Mouse (Mus musculus) cerebellum, adult 9-11 months (tissue): ENCODE data around the gene Mrpl2.

Experiments
- DNase-seq: peaks from one replicate; pipeline ENCODE4 v3.0.0; 2022

Mrpl2 gene

DNA sequence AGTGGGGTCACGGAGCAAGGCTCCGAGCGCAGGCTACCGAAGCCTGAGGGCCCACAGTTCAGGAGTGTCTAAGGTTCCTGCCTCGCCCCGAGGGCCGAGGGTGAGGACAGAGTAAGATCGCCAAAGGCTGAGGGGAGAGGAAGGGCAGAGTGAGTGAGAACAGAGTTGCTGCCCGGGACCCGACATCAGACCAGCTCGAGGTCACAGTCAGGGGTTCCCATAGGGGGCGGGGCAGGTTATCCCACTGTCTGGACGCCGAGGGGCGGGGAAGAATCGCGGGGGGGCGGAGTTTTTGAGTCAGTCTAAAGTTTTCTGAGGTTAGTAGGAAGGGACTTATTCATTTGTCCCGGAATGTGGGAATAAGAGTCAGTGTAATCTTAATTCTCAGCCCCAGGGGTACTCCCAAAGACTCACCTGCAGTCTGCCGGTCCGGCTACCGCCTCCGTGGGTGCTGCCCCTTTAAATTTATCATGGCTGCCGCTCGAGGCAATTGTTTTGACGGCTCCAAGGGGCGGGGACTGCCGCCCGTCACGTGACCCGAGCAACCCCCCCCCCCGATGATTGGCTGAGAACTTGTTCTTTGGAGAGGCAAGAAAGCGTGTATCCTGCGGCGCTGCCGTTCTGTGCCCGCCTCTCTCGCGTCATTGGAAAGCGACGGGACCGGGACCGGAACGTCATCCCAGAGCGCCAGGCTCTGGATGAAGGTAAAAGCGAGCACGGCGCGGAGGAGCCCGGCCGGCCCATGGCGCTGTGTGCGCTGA lies at the start of gene Mrpl2, which contains the start of gene Klc4:
TSS of gene Mrpl2 (plus strand) at position 669 of the 761 bp plus-strand sequence.
TSS of gene Klc4 (minus strand) at position 462 of the 761 bp plus-strand sequence.
- DNase-seq = peak; percentile 98

DNA sequence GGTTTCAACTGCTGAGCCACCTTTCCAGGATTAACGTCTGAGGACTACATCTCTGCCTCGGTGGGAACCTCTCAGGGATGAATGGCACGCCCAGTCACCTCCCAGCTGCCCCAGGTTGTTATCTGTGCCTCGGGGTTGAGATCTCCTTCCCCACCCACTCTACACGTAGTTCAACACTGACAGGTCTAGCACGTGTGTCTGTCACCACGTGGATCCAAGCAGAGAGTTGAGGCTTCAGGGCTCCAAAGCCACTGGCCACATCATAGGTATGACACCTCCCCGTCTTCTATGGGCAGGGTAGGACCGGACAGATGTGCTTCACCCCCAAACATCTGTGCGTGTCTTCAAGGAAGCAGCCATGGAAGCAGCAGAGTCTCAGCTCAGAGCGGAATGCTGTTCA lies 48.1 kb upstream of the Mrpl2 start:
- no peak for DNase-seq

DNA sequence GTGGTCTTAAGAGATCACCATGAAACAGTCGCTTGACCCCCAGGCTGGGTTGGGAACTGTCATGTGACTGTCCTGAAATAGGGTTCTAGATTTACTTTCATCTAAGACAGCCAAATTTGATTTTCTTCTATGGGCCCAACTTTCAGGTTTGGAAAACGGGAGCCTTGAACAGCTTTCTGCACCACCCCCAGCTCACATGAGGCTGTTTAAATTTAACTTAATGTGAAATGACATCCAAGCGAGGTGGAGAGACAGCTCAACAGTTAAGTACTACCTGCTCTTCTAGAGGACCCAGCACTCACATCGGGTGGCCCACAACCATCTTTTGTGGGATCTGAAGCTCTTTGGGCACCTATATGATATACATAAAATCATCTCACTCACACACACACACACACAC lies 47.1 kb upstream of the Mrpl2 start:
- DNase-seq = no peak

DNA sequence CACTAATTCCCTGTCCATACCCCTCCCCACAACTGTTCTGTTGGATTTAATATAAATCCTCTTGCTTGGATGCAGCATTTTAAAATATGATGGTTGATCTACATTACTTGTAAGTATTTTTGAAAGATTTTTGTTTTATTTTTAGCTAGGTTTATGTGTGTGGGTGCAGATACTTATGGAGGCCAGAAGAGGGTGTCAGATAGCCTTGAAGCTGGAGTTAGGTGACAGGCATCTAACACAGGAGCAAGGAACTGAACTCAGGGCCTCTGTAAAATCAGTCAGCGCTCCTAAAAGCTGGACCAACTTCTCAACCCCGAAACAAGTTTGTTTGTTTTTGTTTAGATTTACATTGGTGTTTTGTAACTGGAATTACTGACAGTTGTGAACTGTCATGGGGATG lies 45.5 kb upstream of the Mrpl2 start:
- DNase-seq = no peak

DNA sequence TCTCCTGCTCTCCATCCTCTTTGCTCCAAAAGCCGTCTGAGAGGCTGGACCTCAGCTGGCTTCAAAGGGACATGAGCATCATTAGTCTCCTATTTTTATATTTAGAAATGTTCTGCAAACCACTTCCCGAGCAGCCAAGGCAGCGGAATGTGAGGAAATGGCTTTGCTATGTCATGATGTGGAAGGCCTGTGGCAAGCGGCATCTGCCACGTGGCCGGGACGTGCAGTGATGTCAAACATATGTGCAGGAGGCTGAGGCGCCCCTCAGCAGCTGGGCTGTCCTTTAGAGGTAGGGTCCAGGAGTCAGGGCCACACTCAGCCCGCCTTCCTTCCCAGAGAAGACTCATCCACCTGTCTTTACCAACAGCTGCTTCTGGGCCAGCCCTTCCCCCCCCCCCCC lies 43.8 kb upstream of the Mrpl2 start:
- no peak for DNase-seq

DNA sequence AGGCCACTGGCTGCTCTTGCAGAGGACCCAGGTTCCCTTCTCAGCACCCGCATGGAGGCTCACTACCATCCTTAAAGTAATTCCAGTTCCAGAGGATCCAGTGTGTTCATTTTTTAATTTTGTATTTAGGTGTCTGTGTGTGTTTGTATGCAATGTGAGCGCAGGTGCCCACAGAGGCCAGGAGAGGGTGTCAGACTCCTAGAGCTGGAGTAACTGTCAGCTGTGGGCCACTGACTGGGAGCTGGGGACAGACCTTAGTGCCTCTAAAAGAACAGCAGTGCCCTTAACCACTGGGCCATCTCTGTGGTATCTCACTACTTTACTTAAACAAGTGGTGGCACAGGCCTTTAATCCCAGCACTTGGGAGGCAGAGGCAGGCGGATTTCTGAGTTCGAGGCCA lies 42.8 kb upstream of the Mrpl2 start:
- no peak for DNase-seq

GRCm38 (mm10) chr17:46605126-46605525 lies 40.9 kb upstream of the Mrpl2 start:
- DNase-seq = no peak

DNA sequence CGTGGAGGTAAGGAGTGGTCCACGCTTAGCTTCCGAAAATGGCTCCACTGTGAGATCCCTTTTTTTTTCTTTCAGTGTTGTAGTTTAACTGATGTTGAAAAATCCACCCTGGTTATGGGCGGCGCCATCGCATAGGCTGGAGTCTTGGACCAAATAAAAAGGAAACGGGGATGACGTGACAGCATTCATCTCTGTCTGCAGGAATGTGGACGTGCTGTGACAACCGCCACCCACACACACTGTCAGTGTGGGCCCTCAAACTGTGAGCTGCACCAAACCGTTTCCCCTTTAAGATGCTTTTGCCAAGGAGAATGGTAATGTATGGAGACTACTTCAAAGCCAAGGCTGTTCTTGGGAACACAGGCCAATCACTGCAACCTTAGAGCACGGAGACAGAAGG lies 40.0 kb upstream of the Mrpl2 start:
- DNase-seq = no peak

DNA sequence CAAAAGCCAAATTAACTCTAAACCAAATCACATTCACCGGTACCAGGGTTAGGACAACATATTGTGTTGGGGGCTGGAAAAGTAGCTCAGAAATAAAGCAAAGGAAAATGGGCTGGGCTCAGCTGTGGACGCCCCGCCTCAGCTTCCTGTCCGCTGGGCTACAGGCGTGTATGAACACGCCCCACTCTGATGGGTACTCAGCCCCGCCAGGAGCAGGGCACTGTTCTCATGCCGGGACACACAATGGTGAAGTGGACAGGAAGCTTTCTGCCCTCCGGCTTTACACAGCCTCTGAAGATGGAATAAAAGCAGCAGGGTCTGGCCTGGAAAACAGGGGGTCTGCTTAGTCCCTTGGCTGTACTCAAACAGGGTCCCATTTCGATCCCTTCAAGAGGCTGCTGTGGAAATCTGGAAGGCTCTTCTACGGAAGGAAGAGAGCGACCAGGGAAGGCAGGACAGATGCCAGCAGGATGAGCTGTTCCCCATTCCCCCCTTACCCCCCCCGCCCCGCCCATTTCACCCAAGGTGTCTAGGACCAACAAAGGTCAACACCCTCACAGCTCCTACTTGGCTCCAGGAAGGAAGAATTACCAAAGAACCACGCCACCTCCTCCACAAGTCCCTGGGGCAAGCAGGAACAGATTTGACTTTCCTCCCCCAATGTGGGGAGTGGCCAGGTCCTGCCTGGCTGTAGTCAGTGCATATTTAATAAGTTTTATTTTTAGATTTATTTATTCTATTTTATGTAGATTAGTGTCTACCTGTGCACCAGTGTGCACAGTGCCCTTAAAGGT lies 36.1 kb upstream of the Mrpl2 start:
- no peak for DNase-seq

DNA sequence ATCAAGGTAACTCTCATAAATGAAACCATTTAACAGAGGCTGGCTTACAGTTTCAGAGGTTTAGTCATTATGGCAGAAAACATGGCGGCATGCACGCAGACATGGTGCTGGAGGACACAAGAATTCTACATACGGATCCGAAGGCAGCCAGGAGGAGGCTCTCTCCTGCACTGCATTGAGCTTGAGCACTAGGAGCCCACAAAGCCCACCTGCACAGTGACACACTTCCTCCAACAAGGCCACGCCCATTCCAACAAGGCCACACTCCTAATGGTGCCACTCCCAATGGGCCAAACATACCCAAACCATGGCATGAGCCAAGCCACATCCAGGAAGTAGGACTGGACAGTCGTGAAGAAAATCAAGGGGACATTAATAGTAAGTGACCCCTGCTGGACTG lies 34.7 kb upstream of the Mrpl2 start:
- no peak for DNase-seq

GRCm38 (mm10) chr17:46612189-46612588 lies 33.8 kb upstream of the Mrpl2 start:
- DNase-seq = no peak

- no peak for DNase-seq
Measured at GRCm38 (mm10) chr17:46612820-46613219, 33.2 kb upstream of the Mrpl2 start.

- DNase-seq = no peak
Measured at GRCm38 (mm10) chr17:46613229-46613628, 32.8 kb upstream of the Mrpl2 start.

DNA sequence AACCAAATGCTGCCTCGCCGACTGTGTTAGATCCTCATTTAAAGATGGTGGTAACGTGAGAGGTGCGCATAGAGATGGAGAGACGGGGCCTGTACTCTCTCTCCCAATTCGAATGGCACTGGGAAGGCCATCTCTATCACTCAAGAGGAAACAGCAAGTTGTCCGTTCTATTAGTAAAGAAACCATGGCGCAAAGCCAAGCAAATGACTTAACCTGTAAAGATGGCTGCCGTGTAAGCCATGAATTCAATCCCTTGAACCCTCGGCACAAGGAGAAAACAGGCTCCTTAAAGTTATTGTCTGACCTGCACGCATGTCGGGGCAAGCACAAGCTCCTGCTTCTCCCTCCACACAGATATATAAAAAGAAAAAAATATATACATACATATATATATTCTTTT lies 28.2 kb upstream of the Mrpl2 start:
- DNase-seq = no peak

- no peak for DNase-seq
Measured at GRCm38 (mm10) chr17:46618394-46618768, 27.6 kb upstream of the Mrpl2 start.

- DNase-seq = no peak
Measured at GRCm38 (mm10) chr17:46618769-46619682, 27.0 kb upstream of the Mrpl2 start.

GRCm38 (mm10) chr17:46619683-46620357 lies 26.2 kb upstream of the Mrpl2 start:
- no peak for DNase-seq

DNA sequence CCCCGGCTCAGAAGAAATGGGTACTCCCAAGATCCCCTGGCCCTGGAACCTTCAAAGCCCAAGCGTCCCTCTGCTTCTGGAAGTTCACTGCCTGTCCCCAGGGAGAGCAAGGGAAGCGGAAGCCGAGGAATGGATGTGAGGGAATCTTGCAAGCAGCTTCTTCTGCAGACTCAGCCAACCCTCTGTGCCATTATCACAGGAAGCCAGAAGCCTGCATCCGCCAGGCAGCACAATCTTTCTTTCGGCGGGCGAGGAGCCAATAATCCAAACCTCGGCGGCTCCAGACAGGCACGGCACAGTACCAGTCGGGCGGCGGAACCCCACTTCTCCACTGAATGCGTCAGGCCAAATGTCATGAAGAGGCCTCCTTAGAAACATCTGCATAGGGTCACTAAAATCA lies 24.7 kb upstream of the Mrpl2 start:
- peak; percentile 60 for DNase-seq

DNA sequence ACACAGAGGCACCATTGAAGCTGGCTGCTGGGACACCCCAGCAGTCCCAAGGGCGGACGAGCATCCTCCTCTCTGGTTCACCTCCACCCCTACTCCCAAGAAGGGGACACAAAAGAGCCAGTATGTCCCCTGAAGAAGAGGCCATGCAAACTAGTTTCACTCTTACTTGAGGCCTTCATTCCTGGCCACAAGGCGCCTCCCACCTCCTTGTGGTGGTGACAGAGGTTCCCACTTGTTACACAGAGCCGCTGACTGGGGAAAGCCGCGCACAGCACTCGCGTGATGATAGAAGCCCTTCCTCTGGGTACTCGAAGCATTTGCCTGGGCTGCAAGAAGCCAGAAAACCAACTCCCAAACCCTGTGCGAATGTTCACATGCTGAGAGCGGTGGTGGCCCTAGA lies 23.8 kb upstream of the Mrpl2 start:
- DNase-seq = no peak

DNA sequence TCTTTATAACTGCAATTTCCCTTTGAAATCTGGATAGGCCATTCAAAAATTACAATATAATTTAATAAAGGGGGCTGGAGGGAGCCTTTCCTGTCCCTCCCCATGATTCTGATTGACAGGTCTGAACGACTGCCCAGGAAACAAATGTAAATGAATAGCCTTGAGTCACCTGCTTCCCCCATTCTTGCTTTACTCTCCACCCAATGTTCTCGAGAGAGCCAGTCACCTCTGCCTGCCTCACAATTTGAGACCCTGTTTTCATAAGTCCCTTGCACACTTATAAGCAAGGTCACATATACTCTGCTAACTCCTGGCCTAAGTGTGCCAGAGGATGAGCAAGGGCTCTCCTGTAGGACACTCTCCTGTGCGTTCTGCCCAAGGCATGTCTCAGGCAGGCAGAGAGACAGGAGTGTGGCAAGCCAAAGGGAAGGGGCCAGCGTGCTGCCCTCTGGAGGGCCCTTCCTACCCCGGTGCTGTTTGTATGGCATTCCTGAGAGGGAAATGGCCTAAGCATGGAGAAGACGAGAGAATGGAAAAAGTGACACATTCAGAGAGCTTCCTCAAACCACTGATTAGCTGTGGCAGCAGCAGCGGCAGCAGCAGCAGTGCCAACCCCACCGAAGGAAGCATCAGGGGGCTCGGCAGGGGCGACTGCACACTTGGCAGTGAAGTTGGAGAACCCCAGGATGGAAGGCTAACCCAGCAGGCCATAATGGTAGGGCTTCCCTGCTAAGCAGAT lies 22.0 kb upstream of the Mrpl2 start:
- no peak for DNase-seq

- DNase-seq = no peak
Measured at GRCm38 (mm10) chr17:46624598-46624997, 21.4 kb upstream of the Mrpl2 start.

GRCm38 (mm10) chr17:46627409-46627808 lies 18.6 kb upstream of the Mrpl2 start:
- no peak for DNase-seq
